Mouse (Mus musculus): ENCODE measurements around the gene Wnk1. TPM values are rescaled to one million over a fixed set of nuclear protein-coding genes. Genes with fewer than 3 reads are reported as not detected.
A peak's percentile ranks its signal among the peaks of the same experiment; 100 is the strongest.

Wnk1 gene
- polyA plus RNA-seq, 1 experiment from 2014 or later: 53.9 TPM

GRCm38 (mm10) chr6:120022042-120022441 lies 16.4 kb downstream of the Wnk1 start:
- no peaks in the 10 kb centered on the region for H3K27me3 ChIP-seq (replicated peaks; ENCODE audit: control insufficient read depth, insufficient read depth, low read length)
- no peak overlapping the region for H3K4me3 ChIP-seq (replicated peaks; ENCODE audit: low read length)
- no peak overlapping the region for H3K27ac ChIP-seq (ENCODE audit: low read length)
- no peak for ATAC-seq
- no peak overlapping the region for H3K9ac ChIP-seq (replicated peaks; ENCODE audit: low read depth, low read length)
- H3K4me2 ChIP-seq (ENCODE audit: low read length): no peak overlapping the region
- H3K9me3 ChIP-seq (ENCODE audit: control insufficient read depth, low read length): no peaks in the 10 kb centered on the region
- WGBS: 75% methylated on average over 3 of the region's 3 CpGs
- H3K4me1 ChIP-seq (replicated peaks; ENCODE audit: control insufficient read depth, insufficient read depth, low read length): no peaks in the 10 kb centered on the region
- no peaks in the 10 kb centered on the region for H3K36me3 ChIP-seq (ENCODE audit: control insufficient read depth, insufficient read depth)

DNA sequence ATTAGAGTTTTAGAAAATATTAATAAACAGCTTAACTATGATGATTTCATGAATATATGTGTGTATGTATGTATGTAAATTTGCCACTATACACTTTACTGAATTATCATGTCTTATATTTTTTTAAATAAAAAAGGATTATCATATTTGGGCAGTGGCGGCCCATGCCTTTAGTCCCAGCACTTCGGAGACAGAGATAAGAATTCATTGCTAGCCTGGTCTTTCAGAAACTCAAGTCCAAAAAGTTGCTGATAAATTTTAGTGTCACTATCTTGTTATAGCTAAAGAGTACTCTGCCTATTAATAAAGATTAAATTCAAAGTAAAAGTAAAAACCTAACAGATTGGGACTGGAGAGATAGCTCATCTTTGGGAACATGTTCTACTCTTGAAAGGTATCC lies 18.8 kb downstream of the Wnk1 start:
- Histone ChIP-seq H3K9ac (replicated peaks; ENCODE audit: low read depth, low read length) (no peak overlapping the region), H3K27ac (ENCODE audit: low read length) (no peak overlapping the region), H3K27me3 (replicated peaks; ENCODE audit: control insufficient read depth, insufficient read depth, low read length) (no peaks in the 10 kb centered on the region), H3K9me3 (ENCODE audit: control insufficient read depth, low read length) (no peaks in the 10 kb centered on the region), H3K4me2 (ENCODE audit: low read length) (no peak overlapping the region), H3K36me3 (ENCODE audit: control insufficient read depth, insufficient read depth) (no peaks in the 10 kb centered on the region), H3K4me3 (replicated peaks; ENCODE audit: low read length) (no peak overlapping the region), H3K4me1 (replicated peaks; ENCODE audit: control insufficient read depth, insufficient read depth, low read length) (no peaks in the 10 kb centered on the region)
- ATAC-seq: no peak
- 91% methylated on average over 2 of the region's 2 CpGs for WGBS

DNA sequence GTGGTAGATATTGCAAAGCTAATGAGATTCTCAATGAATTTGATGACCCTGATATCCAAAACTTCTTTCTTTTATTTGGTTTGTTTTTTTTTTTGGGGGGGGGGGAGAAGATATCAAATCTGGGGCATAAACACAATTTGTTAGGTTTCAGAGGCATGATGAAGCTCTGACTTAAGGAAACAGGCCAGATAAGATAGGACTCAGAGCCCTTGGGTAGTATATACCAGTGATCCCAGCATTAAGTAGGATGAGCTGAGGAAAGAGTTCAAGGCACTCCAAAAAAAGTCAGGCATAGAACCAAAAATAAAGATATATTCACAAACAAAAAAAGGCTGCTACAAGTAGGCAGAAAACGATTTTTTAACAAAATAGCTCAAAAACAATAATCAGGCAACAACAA lies 25.3 kb downstream of the Wnk1 start:
- ATAC-seq: no peak
- no peaks in the 10 kb centered on the region for H3K36me3 ChIP-seq (ENCODE audit: control insufficient read depth, insufficient read depth)
- H3K4me2 ChIP-seq (ENCODE audit: low read length): no peak overlapping the region
- H3K27ac ChIP-seq (ENCODE audit: low read length): no peak overlapping the region
- H3K27me3 ChIP-seq (replicated peaks; ENCODE audit: control insufficient read depth, insufficient read depth, low read length): no peaks in the 10 kb centered on the region
- H3K4me1 ChIP-seq (replicated peaks; ENCODE audit: control insufficient read depth, insufficient read depth, low read length): no peaks in the 10 kb centered on the region
- 71% methylated on average over 1 of the region's 1 CpGs for WGBS
- no peak overlapping the region for H3K4me3 ChIP-seq (replicated peaks; ENCODE audit: low read length)
- H3K9ac ChIP-seq (replicated peaks; ENCODE audit: low read depth, low read length): no peak overlapping the region
- no peaks in the 10 kb centered on the region for H3K9me3 ChIP-seq (ENCODE audit: control insufficient read depth, low read length)

- 86% methylated on average over 1 of the region's 1 CpGs for WGBS
- H3K36me3 ChIP-seq (ENCODE audit: control insufficient read depth, insufficient read depth): no peaks in the 10 kb centered on the region
- H3K4me3 ChIP-seq (replicated peaks; ENCODE audit: low read length): no peak overlapping the region
- H3K4me2 ChIP-seq (ENCODE audit: low read length): no peak overlapping the region
- H3K9ac ChIP-seq (replicated peaks; ENCODE audit: low read depth, low read length): no peak overlapping the region
- ATAC-seq: no peak
- H3K4me1 ChIP-seq (replicated peaks; ENCODE audit: control insufficient read depth, insufficient read depth, low read length): no peaks in the 10 kb centered on the region
- H3K27ac ChIP-seq (ENCODE audit: low read length): no peak overlapping the region
- no peaks in the 10 kb centered on the region for H3K27me3 ChIP-seq (replicated peaks; ENCODE audit: control insufficient read depth, insufficient read depth, low read length)
- H3K9me3 ChIP-seq (ENCODE audit: control insufficient read depth, low read length): no peaks in the 10 kb centered on the region
Measured at GRCm38 (mm10) chr6:120011440-120011839, 27.0 kb downstream of the Wnk1 start.

DNA sequence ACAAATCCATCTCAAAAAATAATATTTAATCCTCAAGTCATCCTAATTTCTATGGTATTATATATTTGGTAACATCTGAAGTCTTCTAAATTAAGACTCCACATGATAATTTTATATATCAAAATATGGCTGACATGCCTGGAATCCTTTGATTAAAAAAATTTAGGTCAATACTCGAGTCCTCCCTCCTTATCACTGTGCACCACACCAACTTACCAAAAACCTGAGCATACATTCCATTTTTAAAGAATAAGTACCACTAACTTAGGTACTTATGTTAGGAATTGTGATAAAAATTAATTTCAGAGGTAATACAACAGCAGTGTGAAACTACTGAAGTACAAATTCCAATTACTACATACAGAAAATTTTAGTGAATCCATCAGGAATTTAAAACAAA lies 27.5 kb downstream of the Wnk1 start:
- no peak for ATAC-seq
- 83% methylated on average over 1 of the region's 1 CpGs for WGBS
- no peak overlapping the region for H3K4me3 ChIP-seq (replicated peaks; ENCODE audit: low read length)
- no peaks in the 10 kb centered on the region for H3K36me3 ChIP-seq (ENCODE audit: control insufficient read depth, insufficient read depth)
- no peak overlapping the region for H3K27ac ChIP-seq (ENCODE audit: low read length)
- H3K9ac ChIP-seq (replicated peaks; ENCODE audit: low read depth, low read length): no peak overlapping the region
- no peaks in the 10 kb centered on the region for H3K27me3 ChIP-seq (replicated peaks; ENCODE audit: control insufficient read depth, insufficient read depth, low read length)
- no peaks in the 10 kb centered on the region for H3K9me3 ChIP-seq (ENCODE audit: control insufficient read depth, low read length)
- no peak overlapping the region for H3K4me2 ChIP-seq (ENCODE audit: low read length)
- no peaks in the 10 kb centered on the region for H3K4me1 ChIP-seq (replicated peaks; ENCODE audit: control insufficient read depth, insufficient read depth, low read length)

GRCm38 (mm10) chr6:120010535-120010934 lies 27.9 kb downstream of the Wnk1 start:
- no peak overlapping the region for H3K4me3 ChIP-seq (replicated peaks; ENCODE audit: low read length)
- H3K4me2 ChIP-seq (ENCODE audit: low read length): no peak overlapping the region
- no peaks in the 10 kb centered on the region for H3K27me3 ChIP-seq (replicated peaks; ENCODE audit: control insufficient read depth, insufficient read depth, low read length)
- H3K27ac ChIP-seq (ENCODE audit: low read length): no peak overlapping the region
- no peaks in the 10 kb centered on the region for H3K36me3 ChIP-seq (ENCODE audit: control insufficient read depth, insufficient read depth)
- no peaks in the 10 kb centered on the region for H3K4me1 ChIP-seq (replicated peaks; ENCODE audit: control insufficient read depth, insufficient read depth, low read length)
- H3K9me3 ChIP-seq (ENCODE audit: control insufficient read depth, low read length): no peaks in the 10 kb centered on the region
- no peak overlapping the region for H3K9ac ChIP-seq (replicated peaks; ENCODE audit: low read depth, low read length)
- ATAC-seq: no peak

- 0 out of 2 replicates have a peak, but pooled peaks cover 2% of the 10 kb centered on the region for H3K36me3 ChIP-seq (ENCODE audit: control insufficient read depth, insufficient read depth)
- H3K4me2 ChIP-seq (ENCODE audit: low read length): no peak overlapping the region
- H3K27me3 ChIP-seq (replicated peaks; ENCODE audit: control insufficient read depth, insufficient read depth, low read length): no peaks in the 10 kb centered on the region
- no peaks in the 10 kb centered on the region for H3K9me3 ChIP-seq (ENCODE audit: control insufficient read depth, low read length)
- no peak overlapping the region for H3K27ac ChIP-seq (ENCODE audit: low read length)
- ATAC-seq: no peak
- H3K4me1 ChIP-seq (replicated peaks; ENCODE audit: control insufficient read depth, insufficient read depth, low read length): no peaks in the 10 kb centered on the region
- no peak overlapping the region for H3K4me3 ChIP-seq (replicated peaks; ENCODE audit: low read length)
- no peak overlapping the region for H3K9ac ChIP-seq (replicated peaks; ENCODE audit: low read depth, low read length)
Measured at GRCm38 (mm10) chr6:120001718-120002117, 36.8 kb downstream of the Wnk1 start.

- no peak for ATAC-seq
- Histone ChIP-seq H3K4me1 (replicated peaks; ENCODE audit: control insufficient read depth, insufficient read depth, low read length) (no peaks in the 10 kb centered on the region), H3K27me3 (replicated peaks; ENCODE audit: control insufficient read depth, insufficient read depth, low read length) (no peaks in the 10 kb centered on the region), H3K4me2 (ENCODE audit: low read length) (no peak overlapping the region), H3K9me3 (ENCODE audit: control insufficient read depth, low read length) (no peaks in the 10 kb centered on the region), H3K9ac (replicated peaks; ENCODE audit: low read depth, low read length) (no peak overlapping the region), H3K36me3 (ENCODE audit: control insufficient read depth, insufficient read depth) (0 out of 2 replicates have a peak, but pooled peaks cover 2% of the 10 kb centered on the region), H3K27ac (ENCODE audit: low read length) (no peak overlapping the region), H3K4me3 (replicated peaks; ENCODE audit: low read length) (no peak overlapping the region)
- 86% methylated on average over 1 of the region's 1 CpGs for WGBS
Measured at GRCm38 (mm10) chr6:119996480-119996879, 42.0 kb downstream of the Wnk1 start.

DNA sequence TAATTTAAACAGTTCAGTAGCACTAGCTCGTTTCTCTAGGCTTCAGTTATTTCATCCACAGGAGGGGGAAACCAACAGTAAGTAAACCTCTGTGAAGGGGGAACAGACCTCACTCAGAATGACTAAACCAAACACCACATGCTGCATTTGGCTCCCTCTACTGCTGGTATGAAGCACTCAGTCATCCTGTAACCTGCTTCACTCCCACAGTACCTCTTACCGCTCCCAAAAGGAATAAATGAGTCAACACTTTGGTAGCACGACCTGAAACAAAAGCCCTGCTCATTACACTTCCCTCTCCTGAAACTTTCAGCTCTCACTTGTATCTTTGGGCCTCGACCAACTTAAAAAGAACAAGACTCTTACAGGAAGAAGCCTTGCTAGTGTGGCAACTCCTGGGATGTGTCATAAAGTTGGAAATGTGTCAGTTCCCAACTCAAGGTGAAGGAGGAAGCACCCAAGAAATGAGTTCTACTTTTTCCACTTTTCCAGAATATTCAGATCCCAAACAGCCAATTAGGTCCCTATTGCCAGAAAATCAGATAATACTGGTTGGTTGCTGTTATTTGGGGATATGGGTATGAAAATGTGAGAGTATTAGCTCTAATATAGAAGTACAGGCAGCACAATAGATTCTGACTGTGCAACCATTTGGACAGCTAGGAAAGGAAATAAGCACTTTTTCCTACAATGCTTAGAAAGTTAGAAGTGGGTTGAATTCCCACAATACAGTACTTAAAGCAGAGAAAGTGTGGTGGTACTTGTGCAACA lies 114.1 kb downstream of the Wnk1 start:
- Histone ChIP-seq H3K27ac (ENCODE audit: low read length) (no peak overlapping the region), H3K9ac (replicated peaks; ENCODE audit: low read depth, low read length) (no peak overlapping the region), H3K4me1 (replicated peaks; ENCODE audit: control insufficient read depth, insufficient read depth, low read length) (peaks cover 4% of the 10 kb centered on the region; the same call in 1 of the 2 replicates), H3K27me3 (replicated peaks; ENCODE audit: control insufficient read depth, insufficient read depth, low read length) (no peaks in the 10 kb centered on the region), H3K36me3 (ENCODE audit: control insufficient read depth, insufficient read depth) (peaks cover 22% of the 10 kb centered on the region), H3K4me3 (replicated peaks; ENCODE audit: low read length) (no peak overlapping the region), H3K4me2 (ENCODE audit: low read length) (no peak overlapping the region), H3K9me3 (ENCODE audit: control insufficient read depth, low read length) (no peaks in the 10 kb centered on the region)
- peak; percentile 72 for ATAC-seq
- WGBS: 41% methylated on average over 4 of the region's 4 CpGs

DNA sequence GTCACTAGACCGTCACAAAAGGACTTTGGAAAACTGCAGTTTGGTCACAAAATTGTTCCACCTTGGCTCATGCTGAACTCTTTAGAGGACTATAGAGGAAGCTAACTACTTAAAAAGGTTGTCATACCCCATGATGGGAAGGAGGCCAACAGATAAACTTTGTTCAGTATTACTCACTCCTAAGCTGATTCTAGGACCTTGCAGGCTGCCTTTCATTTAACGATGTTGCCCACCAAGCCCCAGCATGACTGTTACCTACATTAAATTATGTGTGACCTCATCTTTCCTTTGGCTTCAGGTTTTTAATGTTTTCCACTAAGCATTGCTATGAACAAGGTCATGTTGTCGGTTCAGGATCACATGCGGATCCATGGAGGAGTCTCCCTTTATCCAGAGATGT lies 115.9 kb downstream of the Wnk1 start:
- no peak overlapping the region for H3K4me3 ChIP-seq (replicated peaks; ENCODE audit: low read length)
- no peak overlapping the region for H3K9ac ChIP-seq (replicated peaks; ENCODE audit: low read depth, low read length)
- H3K9me3 ChIP-seq (ENCODE audit: control insufficient read depth, low read length): no peaks in the 10 kb centered on the region
- no peak for ATAC-seq
- WGBS: 88% methylated on average over 4 of the region's 4 CpGs
- peaks cover 28% of the 10 kb centered on the region for H3K36me3 ChIP-seq (ENCODE audit: control insufficient read depth, insufficient read depth)
- H3K27ac ChIP-seq (ENCODE audit: low read length): no peak overlapping the region
- H3K27me3 ChIP-seq (replicated peaks; ENCODE audit: control insufficient read depth, insufficient read depth, low read length): no peaks in the 10 kb centered on the region
- H3K4me2 ChIP-seq (ENCODE audit: low read length): no peak overlapping the region
- H3K4me1 ChIP-seq (replicated peaks; ENCODE audit: control insufficient read depth, insufficient read depth, low read length): peaks cover 4% of the 10 kb centered on the region; the same call in 1 of the 2 replicates
